Mouse (Mus musculus) G1E (cell line): ENCODE data around the gene Recql5.

Experiments used
- CTCF ChIP-seq: IDR thresholded peaks from 2 replicates; pipeline ENCODE4 v1.5.1; 2012; ENCODE audit warnings: low read depth, low read length, inconsistent platforms, mixed read lengths
- POLR2AphosphoS5 ChIP-seq: IDR thresholded peaks from 2 replicates; pipeline ENCODE4 v1.6.1; 2012; ENCODE audit warnings: low read depth, low read length, inconsistent platforms; ENCODE audit not compliant: insufficient replicate concordance
- TAL1 ChIP-seq: conservative IDR thresholded peaks from 2 replicates; pipeline ENCODE4 v1.6.1; 2012; ENCODE audit warnings: low read depth, low read length, inconsistent platforms, mixed read lengths

GRCm38 (mm10) chr11:115931235-115931634 lies 2.0 kb downstream of the Recql5 start:
- TF ChIP-seq POLR2AphosphoS5 (no peak), CTCF (no peak), TAL1 (no peak)
